ENCODE assay signal across 15 mouse cellular contexts in the genomic region with DNA sequence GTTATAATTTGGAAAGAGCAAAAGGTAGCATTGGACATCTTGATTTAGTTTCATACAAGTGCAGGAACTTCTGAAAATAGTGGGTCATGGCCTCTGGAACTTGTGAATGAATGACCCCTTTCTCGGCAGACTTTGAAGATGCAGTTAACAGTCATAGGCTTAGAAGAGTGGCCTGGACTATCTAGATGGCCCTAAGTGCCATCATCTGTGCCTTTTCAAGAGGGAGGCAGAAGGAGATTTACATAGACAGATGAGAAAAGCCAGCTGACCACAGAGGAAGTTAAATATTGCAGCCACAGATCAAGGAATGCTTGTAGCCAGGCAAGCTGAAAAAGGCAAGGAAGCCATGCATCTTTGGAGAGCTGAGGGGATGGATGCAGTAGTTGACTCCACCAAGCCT.
"Had no signal": no experiment of that assay in that cellular context is flagged by ENCODE, and none has a peak within 500 bp of the region (broad histone marks: within the 10 kb centered on the region; RNA-seq: fewer than 3 reads in every experiment).

No protein-coding gene starts in this region.

- H3K4me3 ChIP-seq: neural tube, embryonic 15.5 days; stomach, embryonic 15.5 days had no signal

- H3K4me1 ChIP-seq: stomach, embryonic 15.5 days had no signal

- H3K9ac ChIP-seq: neural tube, embryonic 15.5 days; stomach, embryonic 15.5 days had no signal

- H3K27ac ChIP-seq: neural tube, embryonic 15.5 days; stomach, embryonic 15.5 days; stomach, postnatal 0 days had no signal

- DNase-seq: retina, postnatal 1 day; right cerebral cortex, adult 18-20 months; right cerebral cortex, postnatal 14 days; right cerebral cortex, postnatal 25 days; right cerebral cortex, postnatal 4 days; spleen, adult 18-20 months; thymus, adult 18-20 months; thymus, adult 2 months; thymus, postnatal 14 days; thymus, postnatal 25 days; thymus, postnatal 36 days; thymus, postnatal 4 days had no signal

- H3K9me3 ChIP-seq: neural tube, embryonic 15.5 days; stomach, embryonic 15.5 days had no signal

- H3K36me3 ChIP-seq: neural tube, embryonic 15.5 days; stomach, embryonic 15.5 days had no signal

- H3K4me2 ChIP-seq: neural tube, embryonic 15.5 days; stomach, embryonic 15.5 days had no signal

- H3K27me3 ChIP-seq: neural tube, embryonic 15.5 days; stomach, embryonic 15.5 days had no signal
